Mouse (Mus musculus) midbrain, embryonic 12.5 days (tissue): ENCODE measurements around the gene Olfr819. TPM values are rescaled to one million over a fixed set of nuclear protein-coding genes. Genes with fewer than 3 reads are reported as not detected.

Experiments
- polyA plus RNA-seq: library from polyadenylated mRNA; unstranded; fragments of >200 nt; fragmentation: Nextera tagmentation; extraction: Ambion mirVana; gene quantifications from 2 replicates; pipeline ENCODE4 v1.2.1, GENCODE M21; 2016

Gene Olfr819
- polyA plus RNA-seq, 1 experiment from 2014 or later: not detected

Other genes with a start within 250 kb of the Olfr819 start
- not detected in 2 replicates for gene Olfr805, start 237.9 kb downstream of the Olfr819 start, polyA plus RNA-seq
- not detected in 2 replicates for gene Olfr806, start 225.3 kb downstream of the Olfr819 start, polyA plus RNA-seq
- gene Olfr807, start 209.5 kb downstream of the Olfr819 start, polyA plus RNA-seq: not detected in 2 replicates
- gene Olfr808, start 201.8 kb downstream of the Olfr819 start, polyA plus RNA-seq: not detected in 2 replicates
- not detected in 2 replicates for gene Olfr809, start 192.6 kb downstream of the Olfr819 start, polyA plus RNA-seq
- not detected in 2 replicates for gene Olfr810, start 172.3 kb downstream of the Olfr819 start, polyA plus RNA-seq
- not detected in 2 replicates for gene Olfr811, start 162.9 kb downstream of the Olfr819 start, polyA plus RNA-seq
- not detected in 2 replicates for gene Olfr812, start 121.2 kb downstream of the Olfr819 start, polyA plus RNA-seq
- not detected in 2 replicates for gene Olfr813, start 111.9 kb downstream of the Olfr819 start, polyA plus RNA-seq
- not detected in 2 replicates for gene Olfr814, start 87.4 kb downstream of the Olfr819 start, polyA plus RNA-seq
- not detected in 2 replicates for gene Olfr815, start 61.4 kb downstream of the Olfr819 start, polyA plus RNA-seq
- gene Olfr816, start 51.7 kb downstream of the Olfr819 start, polyA plus RNA-seq: not detected in 2 replicates
- gene Olfr818, start 18.2 kb downstream of the Olfr819 start, polyA plus RNA-seq: not detected in 2 replicates
- not detected in 2 replicates for gene Olfr247, start 8.9 kb upstream of the Olfr819 start, polyA plus RNA-seq
- gene Gm10310, start 17.8 kb upstream of the Olfr819 start, polyA plus RNA-seq: not detected in 2 replicates
- not detected in 2 replicates for gene Olfr820, start 45.4 kb upstream of the Olfr819 start, polyA plus RNA-seq
- gene Olfr821, start 63.1 kb upstream of the Olfr819 start, polyA plus RNA-seq: not detected in 2 replicates
- gene Olfr822, start 103.9 kb upstream of the Olfr819 start, polyA plus RNA-seq: not detected in 2 replicates
- gene Olfr823, start 148.1 kb upstream of the Olfr819 start, polyA plus RNA-seq: not detected in 2 replicates
- gene Olfr824, start 162.7 kb upstream of the Olfr819 start, polyA plus RNA-seq: not detected in 2 replicates
- not detected in 2 replicates for gene Olfr825, start 199.5 kb upstream of the Olfr819 start, polyA plus RNA-seq
- not detected in 2 replicates for gene Olfr826, start 216.9 kb upstream of the Olfr819 start, polyA plus RNA-seq
- gene Olfr827, start 247.1 kb upstream of the Olfr819 start, polyA plus RNA-seq: not detected in 2 replicates